Mouse (Mus musculus): ENCODE measurements around the gene Odf3b. TPM values are rescaled to one million over a fixed set of nuclear protein-coding genes. Genes with fewer than 3 reads are reported as not detected.
A peak's percentile ranks its signal among the peaks of the same experiment; 100 is the strongest.

Odf3b gene
- polyA plus RNA-seq, 1 experiment from 2014 or later = 1.1 TPM

GRCm38 (mm10) chr15:89372068-89372467 lies 7.0 kb downstream of the Odf3b start:
- H3K27me3 ChIP-seq (ENCODE audit: insufficient read depth, low read length) = peaks cover 11% of the 10 kb centered on the region; the same call in 1 of the 2 replicates
- H3K27ac ChIP-seq (ENCODE audit: low read length) = 0 out of 2 replicates have a peak overlapping the region, but pooled peaks have one; percentile 20
- H3K9ac ChIP-seq (replicated peaks; ENCODE audit: low read length) = no peak overlapping the region
- peaks cover 49% of the 10 kb centered on the region for H3K36me3 ChIP-seq (ENCODE audit: insufficient read depth, low read length)
- ATAC-seq (ENCODE audit: low FRiP score, low TSS enrichment) = no peak
- no peaks in the 10 kb centered on the region for H3K9me3 ChIP-seq (ENCODE audit: low read length)
- H3K4me3 ChIP-seq (ENCODE audit: low read length) = no peak overlapping the region
- peaks cover 14% of the 10 kb centered on the region for H3K4me1 ChIP-seq (ENCODE audit: insufficient read depth, low read length)
- 87% methylated on average over 13 of the region's 13 CpGs for WGBS
- H3K4me2 ChIP-seq (replicated peaks; ENCODE audit: low read depth, low read length) = no peak overlapping the region

GRCm38 (mm10) chr15:89365141-89365551 lies 13.9 kb downstream of the Odf3b start:
- no peak overlapping the region for H3K4me3 ChIP-seq (ENCODE audit: low read length)
- no peak overlapping the region for H3K9ac ChIP-seq (replicated peaks; ENCODE audit: low read length)
- no peaks in the 10 kb centered on the region for H3K27me3 ChIP-seq (ENCODE audit: insufficient read depth, low read length)
- peaks cover 86% of the 10 kb centered on the region for H3K36me3 ChIP-seq (ENCODE audit: insufficient read depth, low read length)
- no peaks in the 10 kb centered on the region for H3K9me3 ChIP-seq (ENCODE audit: low read length)
- ATAC-seq (ENCODE audit: low FRiP score, low TSS enrichment) = no peak
- no peak overlapping the region for H3K27ac ChIP-seq (ENCODE audit: low read length)
- no peak overlapping the region for H3K4me2 ChIP-seq (replicated peaks; ENCODE audit: low read depth, low read length)
- no peaks in the 10 kb centered on the region for H3K4me1 ChIP-seq (ENCODE audit: insufficient read depth, low read length)
- WGBS = 86% methylated on average over 4 of the region's 4 CpGs

GRCm38 (mm10) chr15:89363051-89363450 lies 16.0 kb downstream of the Odf3b start:
- WGBS = 84% methylated on average over 7 of the region's 7 CpGs
- no peaks in the 10 kb centered on the region for H3K9me3 ChIP-seq (ENCODE audit: low read length)
- peaks cover 2% of the 10 kb centered on the region; the same call in 1 of the 2 replicates for H3K4me1 ChIP-seq (ENCODE audit: insufficient read depth, low read length)
- H3K36me3 ChIP-seq (ENCODE audit: insufficient read depth, low read length) = peaks cover 71% of the 10 kb centered on the region
- H3K4me2 ChIP-seq (replicated peaks; ENCODE audit: low read depth, low read length) = no peak overlapping the region
- no peak overlapping the region for H3K27ac ChIP-seq (ENCODE audit: low read length)
- no peaks in the 10 kb centered on the region for H3K27me3 ChIP-seq (ENCODE audit: insufficient read depth, low read length)
- no peak for ATAC-seq (ENCODE audit: low FRiP score, low TSS enrichment)
- no peak overlapping the region for H3K9ac ChIP-seq (replicated peaks; ENCODE audit: low read length)
- H3K4me3 ChIP-seq (ENCODE audit: low read length) = no peak overlapping the region

GRCm38 (mm10) chr15:89358784-89359183 lies 20.3 kb downstream of the Odf3b start:
- no peak overlapping the region for H3K9ac ChIP-seq (replicated peaks; ENCODE audit: low read length)
- H3K36me3 ChIP-seq (ENCODE audit: insufficient read depth, low read length) = peaks cover 29% of the 10 kb centered on the region
- 78% methylated on average over 3 of the region's 3 CpGs for WGBS
- H3K9me3 ChIP-seq (ENCODE audit: low read length) = no peaks in the 10 kb centered on the region
- H3K4me2 ChIP-seq (replicated peaks; ENCODE audit: low read depth, low read length) = no peak overlapping the region
- H3K27ac ChIP-seq (ENCODE audit: low read length) = no peak overlapping the region
- H3K27me3 ChIP-seq (ENCODE audit: insufficient read depth, low read length) = no peaks in the 10 kb centered on the region
- H3K4me1 ChIP-seq (ENCODE audit: insufficient read depth, low read length) = peaks cover 22% of the 10 kb centered on the region
- ATAC-seq (ENCODE audit: low FRiP score, low TSS enrichment) = no peak
- no peak overlapping the region for H3K4me3 ChIP-seq (ENCODE audit: low read length)

- H3K9me3 ChIP-seq (ENCODE audit: low read length) = no peaks in the 10 kb centered on the region
- under 1% methylated on average over 15 of the region's 15 CpGs for WGBS
- peak overlapping the region; percentile 62 for H3K4me3 ChIP-seq (ENCODE audit: low read length)
- H3K9ac ChIP-seq (replicated peaks; ENCODE audit: low read length) = peak overlapping the region; percentile 77
- peak overlapping the region; percentile 76 for H3K4me2 ChIP-seq (replicated peaks; ENCODE audit: low read depth, low read length)
- H3K36me3 ChIP-seq (ENCODE audit: insufficient read depth, low read length) = peaks cover 32% of the 10 kb centered on the region
- H3K27ac ChIP-seq (ENCODE audit: low read length) = peak overlapping the region; percentile 89
- ATAC-seq (ENCODE audit: low FRiP score, low TSS enrichment) = peak; percentile 74
- H3K27me3 ChIP-seq (ENCODE audit: insufficient read depth, low read length) = no peaks in the 10 kb centered on the region
- H3K4me1 ChIP-seq (ENCODE audit: insufficient read depth, low read length) = peaks cover 22% of the 10 kb centered on the region
Measured at GRCm38 (mm10) chr15:89356372-89356771, 22.7 kb downstream of the Odf3b start.

- no peaks in the 10 kb centered on the region for H3K9me3 ChIP-seq (ENCODE audit: low read length)
- peak within 1 kb of the TSS; percentile 62 for H3K4me3 ChIP-seq (ENCODE audit: low read length)
- peak; percentile 90 for ATAC-seq (ENCODE audit: low FRiP score, low TSS enrichment)
- peak within 1 kb of the TSS; percentile 89 for H3K27ac ChIP-seq (ENCODE audit: low read length)
- peak within 1 kb of the TSS; percentile 77 for H3K9ac ChIP-seq (replicated peaks; ENCODE audit: low read length)
- peak within 1 kb of the TSS; percentile 80 for H3K4me2 ChIP-seq (replicated peaks; ENCODE audit: low read depth, low read length)
- under 1% methylated on average over 62 of the region's 64 CpGs for WGBS
- peaks cover 22% of the 10 kb centered on the region for H3K4me1 ChIP-seq (ENCODE audit: insufficient read depth, low read length)
- no peaks in the 10 kb centered on the region for H3K27me3 ChIP-seq (ENCODE audit: insufficient read depth, low read length)
- peaks cover 31% of the 10 kb centered on the region for H3K36me3 ChIP-seq (ENCODE audit: insufficient read depth, low read length)
Measured at GRCm38 (mm10) chr15:89355241-89356187, 23.6 kb downstream of the Odf3b start, which contains the start of the genes Lmf2 and Ncaph2. Gene Lmf2 (minus strand): TSS chr15:89355659. Gene Ncaph2 (plus strand): TSS chr15:89355719.

- Histone ChIP-seq H3K27ac (ENCODE audit: low read length) (no peak overlapping the region), H3K27me3 (ENCODE audit: insufficient read depth, low read length) (no peaks in the 10 kb centered on the region), H3K4me1 (ENCODE audit: insufficient read depth, low read length) (peaks cover 22% of the 10 kb centered on the region), H3K36me3 (ENCODE audit: insufficient read depth, low read length) (peaks cover 29% of the 10 kb centered on the region), H3K9me3 (ENCODE audit: low read length) (no peaks in the 10 kb centered on the region), H3K4me2 (replicated peaks; ENCODE audit: low read depth, low read length) (peak overlapping the region; percentile 80), H3K4me3 (ENCODE audit: low read length) (peak overlapping the region; percentile 62), H3K9ac (replicated peaks; ENCODE audit: low read length) (peak overlapping the region; percentile 77)
- ATAC-seq (ENCODE audit: low FRiP score, low TSS enrichment) = no peak
- WGBS = 70% methylated on average over 7 of the region's 7 CpGs
Measured at GRCm38 (mm10) chr15:89354455-89354854, 24.6 kb downstream of the Odf3b start.

- 96% methylated on average over 16 of the region's 16 CpGs for WGBS
- Histone ChIP-seq H3K27ac (ENCODE audit: low read length) (no peak overlapping the region), H3K4me2 (replicated peaks; ENCODE audit: low read depth, low read length) (no peak overlapping the region), H3K9ac (replicated peaks; ENCODE audit: low read length) (peak overlapping the region; percentile 77; the same call in 1 of the 2 replicates), H3K4me3 (ENCODE audit: low read length) (no peak overlapping the region), H3K4me1 (ENCODE audit: insufficient read depth, low read length) (peaks cover 22% of the 10 kb centered on the region), H3K27me3 (ENCODE audit: insufficient read depth, low read length) (no peaks in the 10 kb centered on the region), H3K9me3 (ENCODE audit: low read length) (no peaks in the 10 kb centered on the region), H3K36me3 (ENCODE audit: insufficient read depth, low read length) (peaks cover 29% of the 10 kb centered on the region)
- no peak for ATAC-seq (ENCODE audit: low FRiP score, low TSS enrichment)
Measured at GRCm38 (mm10) chr15:89353837-89354236, 25.2 kb downstream of the Odf3b start.

GRCm38 (mm10) chr15:89352795-89353194 lies 26.3 kb downstream of the Odf3b start:
- no peak overlapping the region for H3K27ac ChIP-seq (ENCODE audit: low read length)
- no peak for ATAC-seq (ENCODE audit: low FRiP score, low TSS enrichment)
- 98% methylated on average over 12 of the region's 12 CpGs for WGBS

GRCm38 (mm10) chr15:89352054-89352453 lies 27.0 kb downstream of the Odf3b start:
- peaks cover 14% of the 10 kb centered on the region for H3K4me1 ChIP-seq (ENCODE audit: insufficient read depth, low read length)
- 94% methylated on average over 14 of the region's 14 CpGs for WGBS

More at GRCm38 (mm10) chr15:89352795-89353194, 26.3 kb downstream of the Odf3b start:
- Histone ChIP-seq H3K4me3 (ENCODE audit: low read length) (no peak overlapping the region), H3K4me1 (ENCODE audit: insufficient read depth, low read length) (peaks cover 17% of the 10 kb centered on the region), H3K36me3 (ENCODE audit: insufficient read depth, low read length) (peaks cover 29% of the 10 kb centered on the region), H3K9me3 (ENCODE audit: low read length) (no peaks in the 10 kb centered on the region), H3K9ac (replicated peaks; ENCODE audit: low read length) (no peak overlapping the region), H3K27me3 (ENCODE audit: insufficient read depth, low read length) (no peaks in the 10 kb centered on the region), H3K4me2 (replicated peaks; ENCODE audit: low read depth, low read length) (no peak overlapping the region)

More at GRCm38 (mm10) chr15:89352054-89352453, 27.0 kb downstream of the Odf3b start:
- Histone ChIP-seq H3K27me3 (ENCODE audit: insufficient read depth, low read length) (no peaks in the 10 kb centered on the region), H3K9ac (replicated peaks; ENCODE audit: low read length) (no peak overlapping the region), H3K4me2 (replicated peaks; ENCODE audit: low read depth, low read length) (no peak overlapping the region), H3K9me3 (ENCODE audit: low read length) (no peaks in the 10 kb centered on the region), H3K27ac (ENCODE audit: low read length) (no peak overlapping the region), H3K36me3 (ENCODE audit: insufficient read depth, low read length) (peaks cover 29% of the 10 kb centered on the region), H3K4me3 (ENCODE audit: low read length) (no peak overlapping the region)
- ATAC-seq (ENCODE audit: low FRiP score, low TSS enrichment) = no peak
